Mouse (Mus musculus) stomach, postnatal 0 days (tissue): Measurements from ENCODE around the gene Zdhhc12. TPM values are rescaled to one million over a fixed set of nuclear protein-coding genes. Genes with fewer than 3 reads are reported as not detected.

Experiments used
- ATAC-seq: fragments of 200-750 bp; cut with Nextera tagmentation; 2 replicates; pipeline ENCODE4 v1.8.0; 2017; ENCODE audit not compliant: low FRiP score, low TSS enrichment
- DNase-seq: peaks from one replicate; pipeline ENCODE4 v3.0.0-alpha.2; 2016; ENCODE audit warnings: low spot score
- H3K27ac ChIP-seq: fragments of 300-500 bp; sonication (generic); replicated peaks from 2 replicates; pipeline ENCODE4 v1.5.1; 2014; ENCODE audit warnings: mild to moderate bottlenecking, control low read depth
- H3K27me3 ChIP-seq: fragments of 300-500 bp; sonication (generic); 2 replicates; pipeline ENCODE4 v1.6.1; 2014; ENCODE audit warnings: low read length; ENCODE audit not compliant: control insufficient read depth, insufficient read depth
- H3K36me3 ChIP-seq: fragments of 300-500 bp; sonication (generic); 2 replicates; pipeline ENCODE4 v1.6.1; 2014; ENCODE audit warnings: low read length, mixed read lengths; ENCODE audit not compliant: control insufficient read depth, insufficient read depth
- H3K4me1 ChIP-seq: fragments of 300-500 bp; sonication (generic); replicated peaks from 2 replicates; pipeline ENCODE4 v1.6.1; 2014; ENCODE audit warnings: antibody characterized with exemption; ENCODE audit not compliant: control insufficient read depth, insufficient read depth
- H3K4me2 ChIP-seq: fragments of 300-500 bp; sonication (generic); replicated peaks from 2 replicates; pipeline ENCODE4 v1.6.1; 2014; ENCODE audit warnings: low read depth, mild to moderate bottlenecking, control low read depth, moderate library complexity
- H3K4me3 ChIP-seq: fragments of 300-500 bp; sonication (generic); 2 replicates; pipeline ENCODE4 v1.5.1; 2014; ENCODE audit warnings: low read depth, low read length, control low read depth
- H3K9ac ChIP-seq: fragments of 300-500 bp; sonication (generic); 2 replicates; pipeline ENCODE4 v1.6.1; 2014; ENCODE audit warnings: mild to moderate bottlenecking, low read length, control low read depth, mixed read lengths
- H3K9me3 ChIP-seq: fragments of 300-500 bp; sonication (generic); 2 replicates; pipeline ENCODE4 v1.6.1; 2016; ENCODE audit warnings: low read length; ENCODE audit not compliant: control insufficient read depth
- CTCF ChIP-seq: IDR thresholded peaks from 2 replicates; pipeline ENCODE4 v1.5.1; 2016; ENCODE audit warnings: antibody characterized with exemption, low read depth, mild to moderate bottlenecking, moderate library complexity
- EP300 ChIP-seq: optimal IDR thresholded peaks from 2 replicates; pipeline ENCODE3; 2016; ENCODE audit warnings: antibody characterized with exemption
- WGBS: fragments of 180-500 bp; shearing (Covaris S2); extraction: QIAGEN DNeasy Blood & Tissue Kit; methylation state at CpG from one replicate; pipeline ENCODE4 v1.1.7; 2014; 5-methylcytosine and 5-hydroxymethylcytosine counted together
- polyA plus RNA-seq: library from polyadenylated mRNA; unstranded; fragments of >200 nt; fragmentation: Nextera tagmentation; extraction: Ambion mirVana; gene quantifications from 2 replicates; pipeline ENCODE4 v1.2.1, GENCODE M21; 2015

Gene Zdhhc12
- polyA plus RNA-seq, 1 experiment from 2014 or later = 27.8 TPM

DNA sequence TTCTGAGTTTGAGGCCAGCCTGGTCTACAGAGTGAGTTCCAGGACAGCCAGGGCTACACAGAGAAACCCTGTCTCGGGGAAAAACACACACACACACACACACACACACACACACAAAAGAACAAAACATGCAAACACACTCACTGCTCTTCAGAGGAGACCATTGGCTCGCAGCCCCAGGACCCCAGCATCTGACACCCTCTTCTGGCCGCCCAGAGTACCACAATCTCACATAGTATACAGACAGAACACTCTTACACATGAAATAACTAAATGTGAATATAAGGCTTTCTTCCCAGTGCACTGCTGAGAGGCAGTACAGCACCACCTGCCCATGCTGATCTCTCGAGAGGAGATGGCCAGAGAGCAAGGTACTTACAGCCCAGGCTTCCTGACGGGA, 48.9 kb downstream of the Zdhhc12 start:
- Histone ChIP-seq H3K9ac (no peak overlapping the region), H3K4me3 (no peak overlapping the region), H3K9me3 (no peaks in the 10 kb centered on the region), H3K27me3 (no peaks in the 10 kb centered on the region), H3K27ac (no peak overlapping the region), H3K4me2 (no peak overlapping the region), H3K36me3 (no peaks in the 10 kb centered on the region), H3K4me1 (0 out of 2 replicates have a peak, but pooled peaks cover 2% of the 10 kb centered on the region)
- DNase-seq (no peak), ATAC-seq (no peak)
- 85% methylated on average over 5 of the region's 5 CpGs for WGBS
- TF ChIP-seq CTCF (no peak), EP300 (no peak)

DNA sequence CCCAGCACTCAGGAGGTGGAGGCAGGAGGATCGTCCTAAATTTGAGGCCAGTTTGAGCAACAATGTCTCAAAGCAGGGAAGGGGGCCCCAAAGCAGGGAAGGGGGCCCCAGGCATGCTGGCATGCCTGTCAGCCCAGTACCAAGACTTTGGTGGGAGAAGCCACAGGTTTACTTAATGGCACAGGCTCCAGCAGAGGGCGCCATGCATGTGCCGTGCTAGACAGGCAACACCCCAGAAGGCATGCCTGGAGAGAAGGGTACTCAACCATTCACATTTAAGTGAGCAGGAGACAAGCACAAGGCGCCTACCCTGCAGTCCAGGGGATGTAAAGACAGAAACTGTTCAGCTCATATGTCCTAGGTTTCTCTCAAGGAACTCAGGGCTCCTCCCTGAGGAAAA, 51.0 kb downstream of the Zdhhc12 start:
- no peak overlapping the region for H3K4me3 ChIP-seq
- DNase-seq (peak; percentile 84), ATAC-seq (peak; percentile 34)
- no peak for TF ChIP-seq EP300
- peak; percentile 89 for TF ChIP-seq CTCF
- H3K27ac ChIP-seq = 0 out of 2 replicates have a peak overlapping the region, but pooled peaks have one; percentile 13
- H3K9ac ChIP-seq = 0 out of 2 replicates have a peak overlapping the region, but pooled peaks have one; percentile 18
- no peaks in the 10 kb centered on the region for H3K4me1 ChIP-seq
- no peaks in the 10 kb centered on the region for H3K27me3 ChIP-seq
- H3K9me3 ChIP-seq = no peaks in the 10 kb centered on the region
- no peaks in the 10 kb centered on the region for H3K36me3 ChIP-seq
- 3% methylated on average over 4 of the region's 4 CpGs for WGBS
- no peak overlapping the region for H3K4me2 ChIP-seq

Other genes with a start within 250 kb of the Zdhhc12 start
- gene Cercam, start 224.5 kb downstream of the Zdhhc12 start, polyA plus RNA-seq = 17.7 and 18.7 TPM in 2 replicates
- 20.5 and 22.6 TPM in 2 replicates for gene Odf2, start 204.4 kb downstream of the Zdhhc12 start, polyA plus RNA-seq
- 22.7 and 24.1 TPM in 2 replicates for gene Gle1, start 158.2 kb downstream of the Zdhhc12 start, polyA plus RNA-seq
- gene Sptan1, start 128.1 kb downstream of the Zdhhc12 start, polyA plus RNA-seq = 44.2 and 48.3 TPM in 2 replicates
- gene Wdr34, start 44.8 kb downstream of the Zdhhc12 start, polyA plus RNA-seq = 10.9 and 13.2 TPM in 2 replicates
- gene Set, start 36.3 kb downstream of the Zdhhc12 start, polyA plus RNA-seq = 202 and 206 TPM in 2 replicates
- gene Pkn3, start 16.0 kb downstream of the Zdhhc12 start, polyA plus RNA-seq = 3.0 and 3.1 TPM in 2 replicates
- 2.9 and 3.1 TPM in 2 replicates for gene Zer1, start 30.9 kb upstream of the Zdhhc12 start, polyA plus RNA-seq
- gene Tbc1d13, start 40.1 kb upstream of the Zdhhc12 start, polyA plus RNA-seq = 3.7 and 3.9 TPM in 2 replicates
- gene Endog, start 77.8 kb upstream of the Zdhhc12 start, polyA plus RNA-seq = 35.3 and 41.2 TPM in 2 replicates
- gene Spout1, start 84.8 kb upstream of the Zdhhc12 start, polyA plus RNA-seq = 23.9 and 24.0 TPM in 2 replicates
- 81.2 and 89.3 TPM in 2 replicates for gene Kyat1, start 112.2 kb upstream of the Zdhhc12 start, polyA plus RNA-seq
- 30.3 and 31.7 TPM in 2 replicates for gene Lrrc8a, start 144.1 kb upstream of the Zdhhc12 start, polyA plus RNA-seq
- 0.05 and 0.11 TPM in 2 replicates for gene Gm28035, start 146.9 kb upstream of the Zdhhc12 start, polyA plus RNA-seq
- gene Phyhd1, start 172.6 kb upstream of the Zdhhc12 start, polyA plus RNA-seq = 5.8 and 7.1 TPM in 2 replicates
- gene Gm28038, start 187.4 kb upstream of the Zdhhc12 start, polyA plus RNA-seq = not detected in 2 replicates
- 21.1 and 21.9 TPM in 2 replicates for gene Dolk, start 192.7 kb upstream of the Zdhhc12 start, polyA plus RNA-seq
- 8.5 and 9.9 TPM in 2 replicates for gene Nup188, start 192.7 kb upstream of the Zdhhc12 start, polyA plus RNA-seq